Mouse (Mus musculus): Measurements from ENCODE around the gene 5730455P16Rik. TPM values are rescaled to one million over a fixed set of nuclear protein-coding genes. Genes with fewer than 3 reads are reported as not detected.

5730455P16Rik gene
- polyA plus RNA-seq (2012; rRNA removed), result 20.1 and 20.2 TPM in 2 replicates

DNA sequence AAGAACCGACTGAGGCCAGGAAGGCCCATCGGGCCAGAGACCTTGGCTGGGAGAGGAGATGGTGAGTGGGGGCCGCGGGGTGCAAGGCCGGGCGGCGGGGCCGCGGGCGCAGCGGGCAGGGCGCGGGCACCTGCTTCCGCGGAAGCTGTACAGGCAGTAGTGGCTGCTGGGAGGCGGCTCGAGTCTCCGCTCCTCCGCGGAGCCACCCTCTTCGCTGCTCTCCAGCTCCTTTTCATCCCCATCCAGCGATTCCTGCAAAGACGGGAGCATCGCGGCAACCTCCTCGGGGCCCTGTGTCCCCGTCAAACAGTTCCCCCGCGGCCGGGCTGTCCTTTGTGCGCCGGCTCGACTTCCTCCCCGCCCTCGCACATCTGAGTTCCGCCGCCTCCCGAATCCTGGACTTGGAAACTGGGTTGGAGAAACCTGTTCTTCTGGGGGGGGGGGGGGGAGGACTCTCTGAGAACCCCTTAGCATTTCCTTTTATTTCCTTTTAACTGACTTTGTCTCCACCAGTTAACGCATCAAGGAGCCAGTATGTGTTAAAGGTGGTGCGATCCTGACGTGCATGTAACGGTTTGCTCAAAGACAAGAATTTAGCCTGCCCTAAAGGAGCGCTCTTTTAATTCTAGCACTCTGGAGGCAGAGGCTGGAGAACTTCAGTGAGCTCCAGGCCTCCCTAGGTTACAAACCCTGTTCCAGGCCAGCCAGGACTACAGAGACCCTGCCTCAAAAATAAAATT is at the start of gene 5730455P16Rik:
TSS of gene 5730455P16Rik (minus strand) at position 323 of the 740 bp plus-strand sequence.

DNA sequence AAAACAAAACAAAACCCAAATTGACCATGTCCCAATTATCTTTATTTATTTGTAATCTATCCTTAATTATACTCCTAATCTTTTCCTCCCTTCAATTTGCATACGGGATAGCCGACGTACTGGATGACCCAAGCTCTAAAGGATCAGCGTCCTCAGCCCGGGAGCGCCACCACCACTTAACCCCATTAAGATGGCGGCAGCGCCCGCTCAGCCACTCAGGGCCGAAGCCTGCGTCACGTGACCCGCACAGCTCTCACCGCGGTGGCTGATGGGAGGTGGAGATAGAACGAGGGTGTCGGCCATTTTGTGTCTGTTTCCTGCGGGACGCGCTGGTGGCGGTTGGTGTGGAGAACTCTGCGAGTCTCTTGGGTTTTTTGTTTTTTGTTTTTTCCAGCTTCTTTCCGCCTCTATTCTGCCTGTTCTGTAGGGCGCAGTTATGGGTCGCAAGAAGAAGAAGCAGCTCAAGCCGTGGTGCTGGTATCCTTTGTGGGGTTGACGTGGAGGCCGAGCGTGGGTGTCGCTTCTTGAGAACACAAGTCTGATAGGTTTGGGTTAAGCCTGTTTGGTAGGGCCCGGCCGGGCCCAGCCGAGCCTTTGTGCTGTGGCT is 5.3 kb upstream of the 5730455P16Rik start, which contains the start of gene Zfp207:
TSS of gene Zfp207 (plus strand) at position 261 of the 607 bp plus-strand sequence.

Other genes with a start within 250 kb of the 5730455P16Rik start
- gene Tefm, start 235.9 kb downstream of the 5730455P16Rik start, polyA plus RNA-seq (2012; rRNA removed), result 12.7 and 14.0 TPM in 2 replicates
- 1.7 and 2.2 TPM in 2 replicates for gene Adap2, start 223.9 kb downstream of the 5730455P16Rik start, polyA plus RNA-seq (2012; rRNA removed)
- 1.8 and 2.2 TPM in 2 replicates for gene Rnf135, start 194.2 kb downstream of the 5730455P16Rik start, polyA plus RNA-seq (2012; rRNA removed)
- gene Rhot1, start 169.0 kb downstream of the 5730455P16Rik start, polyA plus RNA-seq (2012; rRNA removed), result 55.7 and 56.4 TPM in 2 replicates
- gene Rhbdl3, start 77.1 kb downstream of the 5730455P16Rik start, polyA plus RNA-seq (2012; rRNA removed), result 4.9 and 5.7 TPM in 2 replicates
- gene Zfp207, start 5.2 kb upstream of the 5730455P16Rik start, polyA plus RNA-seq (2012; rRNA removed), result 210 and 222 TPM in 2 replicates
- gene Psmd11, start 50.6 kb upstream of the 5730455P16Rik start, polyA plus RNA-seq (2012; rRNA removed), result 74.7 and 75.1 TPM in 2 replicates
- gene Cdk5r1, start 99.0 kb upstream of the 5730455P16Rik start, polyA plus RNA-seq (2012; rRNA removed), result 309 and 376 TPM in 2 replicates

Data from central nervous system, embryonic 18 days (tissue).